Mouse (Mus musculus): ENCODE measurements at regions not wholly inside any gene's neighbourhood (a gene's known extent, or its start where the extent isn't known, plus 50 kb on each side); places are given as distances from the start of the nearest gene placed in this dataset.

DNA sequence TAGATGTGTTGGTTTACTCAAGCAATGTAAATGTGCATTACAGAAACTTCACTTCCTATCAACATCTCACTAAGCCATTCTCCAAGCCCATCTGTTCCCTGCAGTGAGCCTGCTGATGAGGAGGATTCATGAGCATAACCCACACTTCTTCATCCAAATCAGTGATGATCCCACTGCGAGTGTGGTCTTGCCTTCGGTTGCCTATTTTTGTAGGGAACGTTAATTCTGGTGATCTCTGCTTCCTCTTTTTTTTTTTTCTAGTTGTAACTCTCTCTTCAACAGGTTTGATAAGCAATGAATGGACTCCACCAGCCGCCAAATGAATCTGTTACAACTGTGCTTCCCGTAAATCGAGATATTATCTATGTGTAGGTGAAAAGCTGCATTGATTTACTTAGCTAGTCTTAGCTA is 509.9 kb downstream of the Pdha2 start:
- no peak for ATAC-seq (replicated peaks; ENCODE audit: low read depth, poor library complexity, severe bottlenecking)

DNA sequence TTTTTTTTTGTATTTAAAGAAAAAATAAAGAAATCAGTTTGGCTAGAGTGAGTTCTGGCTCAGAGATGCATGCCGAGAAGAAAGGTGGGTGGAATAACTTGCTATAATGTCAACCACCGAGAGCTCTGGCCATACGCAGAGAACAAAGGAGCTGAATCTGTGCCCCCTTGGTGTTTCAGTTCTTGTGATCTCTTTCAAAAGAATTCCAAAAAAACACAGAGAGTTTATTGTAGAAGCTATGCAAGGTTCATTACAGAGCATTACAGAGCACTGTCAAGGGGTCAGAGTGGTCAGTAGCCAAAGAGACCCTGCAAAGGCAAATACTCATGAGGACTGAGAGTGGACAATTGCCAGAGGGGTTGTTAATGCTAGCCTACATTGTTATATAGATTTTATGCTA is 514.9 kb downstream of the Pdha2 start:
- no peak for ATAC-seq (replicated peaks; ENCODE audit: low read depth, poor library complexity, severe bottlenecking)

DNA sequence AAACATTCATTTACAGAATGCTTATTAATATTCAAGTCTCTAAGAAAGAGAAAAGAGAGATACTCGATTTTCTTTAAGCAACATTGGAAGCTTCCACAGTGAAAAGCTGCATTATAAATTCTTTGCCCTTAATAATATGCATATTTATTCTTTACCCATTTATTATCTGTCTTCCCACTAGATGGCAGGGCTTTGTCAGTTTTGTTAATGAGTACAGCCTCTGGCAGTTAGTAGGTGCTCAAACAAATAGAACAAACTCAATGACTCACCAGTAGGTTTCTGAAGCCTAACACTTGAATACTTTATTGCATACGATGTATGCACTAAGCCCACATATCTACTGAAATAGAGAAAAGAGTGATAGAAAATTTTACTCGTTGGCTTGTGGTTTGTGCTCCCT is 529.4 kb downstream of the Pdha2 start:
- peak; percentile 65 for ATAC-seq (replicated peaks; ENCODE audit: low read depth, poor library complexity, severe bottlenecking)

DNA sequence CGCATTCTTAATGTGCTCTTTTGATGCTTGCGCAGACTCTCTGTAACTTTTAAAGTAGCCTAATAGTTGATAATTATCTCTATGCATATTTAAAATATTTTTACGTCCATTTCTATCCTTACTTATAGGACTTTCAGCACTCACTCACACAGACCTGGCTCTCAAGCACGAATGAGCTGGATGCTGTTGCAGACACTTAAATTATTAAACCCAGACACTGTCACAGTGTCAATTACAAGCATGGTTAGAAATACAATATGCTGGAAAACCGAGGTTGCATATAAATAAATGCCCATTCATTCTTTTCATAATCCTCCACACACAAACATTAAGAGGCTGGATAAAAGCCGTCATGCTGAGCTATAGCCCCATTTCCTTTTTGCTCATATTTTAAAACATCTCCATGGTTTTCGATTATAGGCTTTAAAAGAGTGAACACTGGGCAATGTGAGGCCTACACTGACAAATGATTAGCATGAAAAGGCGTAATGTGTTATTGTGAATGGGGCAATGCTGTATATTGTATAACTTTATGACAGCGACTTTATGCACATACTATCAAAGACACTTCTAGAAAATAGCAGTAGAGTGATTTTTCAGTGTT is 566.3 kb downstream of the Pdha2 start:
- ATAC-seq (replicated peaks; ENCODE audit: low read depth, poor library complexity, severe bottlenecking): no peak

DNA sequence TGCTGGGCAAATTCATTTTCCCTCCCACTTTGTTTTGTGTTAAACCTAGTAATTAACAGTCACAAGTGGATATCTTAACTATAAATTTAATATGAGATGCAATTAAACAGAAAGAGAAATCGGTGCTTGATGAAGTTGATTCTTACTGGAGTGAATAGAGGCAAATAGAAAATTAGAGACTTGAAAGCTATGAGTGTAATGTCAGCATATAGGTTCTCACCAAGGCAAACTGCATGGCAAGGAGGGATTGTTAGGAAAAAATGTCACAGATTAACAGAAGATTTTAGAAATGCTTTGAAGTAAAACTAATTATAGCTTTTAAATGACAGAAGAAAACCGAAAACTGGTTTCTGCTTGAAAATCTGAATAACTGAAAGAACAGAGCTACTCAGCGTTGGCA is 592.3 kb downstream of the Pdha2 start:
- ATAC-seq (replicated peaks; ENCODE audit: low read depth, poor library complexity, severe bottlenecking): no peak
